Mouse (Mus musculus): ENCODE results near the gene Per2.

DNA sequence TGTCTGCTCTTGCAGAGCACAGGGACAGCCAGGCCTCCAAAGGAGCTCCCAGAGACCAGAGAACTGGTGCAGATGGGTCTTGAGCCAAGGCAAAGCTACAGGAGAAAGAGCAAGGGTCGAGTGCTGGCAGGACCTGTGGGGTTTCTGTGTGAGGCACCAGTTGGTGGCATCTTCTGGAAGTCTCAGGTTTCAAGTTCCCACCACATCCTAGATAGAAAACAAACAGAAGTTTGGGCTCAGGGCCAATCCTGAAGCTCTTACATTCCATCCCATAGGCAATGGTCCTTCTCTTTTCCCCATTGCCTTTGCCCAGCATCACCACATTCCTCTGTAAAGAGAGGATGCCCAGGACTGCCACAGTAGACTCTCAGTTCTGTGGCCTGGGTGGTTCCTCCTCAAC, 54.1 kb downstream of the Per2 start:
- no peak for TF ChIP-seq GATA1 (IDR thresholded peaks at IDR 0.05; ENCODE audit: low read length)
- TF ChIP-seq TAL1 (IDR thresholded peaks at IDR 0.05; ENCODE audit: low read length): no peak
